Mouse (Mus musculus) G1E (cell line): ENCODE results near the gene Ankrd17.

Source experiments
- CTCF ChIP-seq: IDR thresholded peaks from 2 replicates; pipeline ENCODE4 v1.5.1; 2012; ENCODE audit warnings: low read depth, low read length, inconsistent platforms, mixed read lengths
- GATA1 ChIP-seq: IDR thresholded peaks from 2 replicates; pipeline ENCODE4 v1.6.1; 2012; ENCODE audit warnings: borderline replicate concordance, low read length, inconsistent platforms, mixed read lengths
- GATA2 ChIP-seq: IDR thresholded peaks from 2 replicates; pipeline ENCODE4 v1.6.1; 2012; ENCODE audit warnings: low read depth, low read length, inconsistent platforms, borderline replicate concordance
- TAL1 ChIP-seq: conservative IDR thresholded peaks from 2 replicates; pipeline ENCODE4 v1.6.1; 2012; ENCODE audit warnings: low read depth, low read length, inconsistent platforms, mixed read lengths

DNA sequence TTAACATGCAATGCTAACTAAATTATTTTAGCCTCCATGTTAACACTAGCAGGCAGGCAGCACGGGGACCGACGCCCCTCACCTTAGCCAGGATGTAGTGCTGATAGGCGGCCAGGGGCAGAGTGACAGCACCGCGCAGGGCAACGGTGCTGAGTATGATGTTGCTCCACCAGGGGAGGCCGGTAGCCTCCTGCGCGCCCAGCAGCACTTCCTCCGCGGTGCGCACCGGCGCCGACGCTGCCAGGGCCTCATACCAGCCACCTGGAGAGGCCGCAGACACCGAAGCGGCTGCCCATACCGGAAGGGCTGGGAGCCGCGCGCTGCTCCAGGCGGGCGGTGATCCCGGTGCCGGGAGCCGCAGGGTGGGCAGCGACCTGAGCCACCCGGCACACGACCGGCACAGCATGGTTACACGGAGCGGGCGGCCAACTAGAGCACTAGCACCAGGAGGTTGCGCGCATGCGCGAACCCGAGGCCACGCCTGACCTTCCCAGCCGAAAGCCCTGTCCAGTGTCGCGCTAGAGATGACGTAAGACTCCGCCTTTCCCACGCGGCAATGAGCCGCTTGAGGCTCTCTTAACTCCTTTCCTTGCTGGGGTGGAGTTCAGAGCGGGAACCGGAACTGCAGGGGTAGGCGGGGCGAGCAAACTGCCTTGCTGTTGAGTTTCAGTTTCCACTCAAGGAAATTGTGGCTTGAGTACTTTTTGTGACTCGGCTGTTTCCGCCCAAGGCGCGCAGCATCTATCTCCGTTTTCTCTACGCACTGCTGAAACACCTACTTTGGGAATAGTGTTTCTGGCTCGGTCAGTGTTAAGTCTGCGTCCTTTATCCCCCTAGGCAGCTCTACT lies 142.6 kb downstream of the Ankrd17 start, which contains the start of gene Cox18:
- TF ChIP-seq CTCF: no peak
- no peak for TF ChIP-seq GATA1
- no peak for TF ChIP-seq TAL1
- no peak for TF ChIP-seq GATA2
